Mouse (Mus musculus) yolk sac, embryonic 10.5 days (tissue): Measurements from ENCODE around the gene Dnah5.
"Not testable (repeated sequence)": the region's sequence is repeated elsewhere in the genome, so short reads cannot be mapped to it uniquely, and the experiment has no call there.

Experiments used
- DNase-seq: peaks from one replicate; pipeline ENCODE4 v3.0.0-alpha.2; 2017; ENCODE audit warnings: low spot score

The Dnah5 gene

DNA sequence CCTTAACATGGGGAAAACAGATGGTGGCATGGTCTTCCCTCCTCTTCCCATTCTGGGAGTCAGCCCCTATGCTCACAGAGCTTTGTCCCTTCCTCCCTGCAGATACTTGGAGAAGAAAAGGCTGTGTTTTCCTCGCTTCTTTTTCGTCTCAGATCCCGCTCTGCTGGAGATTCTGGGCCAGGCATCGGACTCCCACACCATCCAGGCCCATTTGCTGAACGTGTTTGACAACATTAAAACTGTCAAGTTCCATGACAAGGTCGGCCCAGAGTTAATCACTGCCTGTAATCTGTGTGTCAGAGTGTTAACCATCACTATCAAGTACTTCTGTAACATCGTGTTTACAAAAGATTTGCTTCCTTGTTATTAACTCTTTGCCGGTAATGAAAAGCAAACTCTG lies 103.6 kb downstream of the Dnah5 start:
- DNase-seq: no peak

DNA sequence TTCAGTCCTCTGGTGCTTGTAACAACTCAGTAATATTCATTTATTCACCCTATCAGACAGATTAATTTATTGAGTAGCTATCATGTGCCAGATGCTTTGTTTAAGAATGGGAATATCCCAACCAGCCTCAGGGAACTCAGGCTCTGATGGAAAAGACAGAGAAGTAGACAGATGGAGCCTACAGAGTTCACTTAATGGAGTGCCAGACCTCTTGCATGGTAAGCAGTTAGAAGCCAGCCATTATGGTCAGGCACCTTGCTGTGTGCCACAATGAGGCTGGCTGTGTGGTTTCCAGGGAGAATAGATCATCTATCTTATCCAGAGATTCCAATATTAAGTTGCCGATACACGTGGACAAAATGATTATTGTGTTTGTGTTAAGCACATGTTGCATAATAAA lies 104.3 kb downstream of the Dnah5 start:
- no peak for DNase-seq

DNA sequence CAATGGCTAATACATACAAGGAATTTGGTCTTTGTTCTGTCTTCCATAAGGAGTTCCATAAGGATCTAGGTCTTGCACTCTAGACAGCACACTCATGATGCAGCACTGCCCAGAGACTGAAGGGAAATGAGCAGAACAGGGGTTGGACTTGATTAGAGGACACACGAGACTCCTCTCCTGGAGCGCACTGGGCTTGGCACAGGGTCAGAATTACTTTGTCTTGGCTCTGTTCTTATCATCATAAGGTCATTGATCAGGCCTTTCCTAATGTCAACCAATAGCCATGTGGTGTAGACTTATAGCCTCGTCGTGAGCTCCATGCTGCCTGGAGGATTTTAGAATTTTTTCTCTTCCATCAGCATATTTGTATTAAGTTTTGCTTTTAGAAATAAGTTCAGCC lies 107.0 kb downstream of the Dnah5 start:
- DNase-seq: no peak

DNA sequence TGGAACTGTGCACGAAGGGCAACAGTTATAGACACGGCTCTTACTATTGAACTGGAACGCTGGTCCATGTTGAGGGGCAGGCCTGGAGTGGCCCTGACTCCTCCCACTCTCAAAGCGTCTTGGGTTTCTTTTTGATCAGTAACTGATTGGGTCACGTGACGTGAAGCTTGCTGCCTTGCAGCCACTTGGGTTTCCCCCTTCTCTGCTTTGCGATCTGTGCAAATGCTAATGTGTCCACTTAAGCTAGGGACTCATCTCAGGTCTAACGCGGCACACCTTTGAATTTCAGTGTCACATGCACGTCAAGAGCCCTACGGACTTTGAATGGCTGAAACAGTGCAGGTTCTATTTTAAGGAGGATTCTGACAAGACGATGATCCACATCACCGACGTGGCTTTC lies 109.9 kb downstream of the Dnah5 start:
- no peak for DNase-seq

DNA sequence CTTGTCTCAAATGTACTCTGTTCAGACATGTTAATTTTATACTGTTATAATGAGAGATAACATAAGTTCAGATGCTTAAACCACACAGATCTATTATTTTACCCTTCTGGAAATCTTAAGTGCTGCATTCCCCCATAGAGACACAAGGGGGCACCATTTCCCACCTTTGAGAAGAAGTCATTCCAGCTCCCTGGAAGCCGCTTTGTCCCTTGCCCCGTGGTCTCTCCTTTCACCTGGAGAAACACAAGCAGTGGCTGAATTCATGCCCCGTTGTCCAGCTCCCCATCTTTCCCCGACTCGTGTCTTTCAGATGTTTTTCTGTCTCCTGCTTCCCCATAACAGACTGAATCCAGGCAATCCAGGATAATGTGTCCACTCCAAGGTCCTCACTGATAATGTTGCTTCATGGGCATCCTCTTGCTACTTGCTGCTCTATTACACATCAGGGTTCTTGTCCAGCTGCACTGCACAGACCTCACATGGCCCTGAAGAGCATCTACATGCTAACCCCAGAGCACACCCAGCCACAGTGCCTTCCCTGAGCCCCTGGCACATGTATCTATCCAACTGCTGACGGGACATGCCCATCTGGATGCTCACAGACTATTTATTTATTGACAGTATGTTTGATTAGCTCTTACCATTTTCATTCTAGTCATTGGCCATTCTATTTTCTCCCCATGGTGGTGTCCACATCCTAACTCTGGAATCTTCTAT lies 112.4 kb downstream of the Dnah5 start:
- peak; percentile 27 for DNase-seq

DNA sequence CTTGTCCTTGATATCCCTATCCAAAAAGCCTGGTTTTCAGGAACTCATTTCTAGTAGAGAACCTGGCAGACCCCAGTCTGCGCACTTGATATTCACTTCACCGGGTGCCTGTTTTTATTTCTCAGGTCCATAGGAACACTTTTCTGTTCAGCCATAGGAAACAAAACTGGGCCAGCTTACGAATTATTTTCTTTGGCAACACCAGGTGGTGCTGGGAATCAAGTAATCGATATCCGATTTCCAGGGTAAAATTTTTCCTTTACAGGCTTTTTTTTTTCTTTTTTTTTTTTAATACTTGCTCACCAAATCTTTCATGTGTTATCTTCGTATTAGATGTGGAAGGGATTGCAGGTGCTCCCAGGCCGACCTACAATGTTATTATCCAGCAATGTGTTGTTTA lies 119.0 kb downstream of the Dnah5 start:
- no peak for DNase-seq

DNA sequence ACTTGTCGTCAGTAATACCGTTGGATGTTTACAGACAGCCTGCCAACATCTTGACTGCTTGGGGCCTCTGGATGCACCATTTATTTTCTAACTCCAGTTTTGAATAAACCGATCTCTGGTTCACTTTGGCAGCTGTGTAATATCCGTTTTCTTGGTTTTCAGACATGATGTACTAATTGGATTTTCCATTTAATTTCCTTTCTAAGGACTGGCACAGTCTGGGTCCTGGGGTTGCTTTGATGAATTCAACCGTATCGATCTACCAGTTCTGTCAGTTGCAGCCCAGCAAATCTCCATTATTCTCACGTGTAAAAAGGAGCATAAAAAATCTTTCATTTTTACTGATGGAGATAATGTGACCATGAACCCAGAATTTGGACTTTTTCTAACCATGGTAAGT lies 123.4 kb downstream of the Dnah5 start:
- no peak for DNase-seq

DNA sequence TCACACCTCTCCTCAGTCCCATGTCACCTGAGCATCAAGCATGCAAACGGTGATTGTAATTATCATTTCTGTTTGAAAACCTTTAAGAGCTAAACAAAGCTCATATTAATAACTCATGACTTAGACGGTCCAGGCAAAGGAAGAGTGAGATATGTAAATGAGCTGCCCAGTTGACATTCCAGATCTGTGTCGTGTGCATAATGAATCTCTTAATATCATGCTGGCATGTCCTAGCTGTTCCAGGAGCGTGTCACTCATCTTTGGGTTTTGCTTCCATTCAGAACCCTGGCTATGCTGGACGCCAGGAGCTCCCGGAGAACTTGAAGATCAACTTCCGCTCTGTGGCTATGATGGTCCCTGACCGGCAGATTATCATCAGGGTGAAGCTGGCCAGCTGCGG lies 123.9 kb downstream of the Dnah5 start:
- DNase-seq: no peak

DNA sequence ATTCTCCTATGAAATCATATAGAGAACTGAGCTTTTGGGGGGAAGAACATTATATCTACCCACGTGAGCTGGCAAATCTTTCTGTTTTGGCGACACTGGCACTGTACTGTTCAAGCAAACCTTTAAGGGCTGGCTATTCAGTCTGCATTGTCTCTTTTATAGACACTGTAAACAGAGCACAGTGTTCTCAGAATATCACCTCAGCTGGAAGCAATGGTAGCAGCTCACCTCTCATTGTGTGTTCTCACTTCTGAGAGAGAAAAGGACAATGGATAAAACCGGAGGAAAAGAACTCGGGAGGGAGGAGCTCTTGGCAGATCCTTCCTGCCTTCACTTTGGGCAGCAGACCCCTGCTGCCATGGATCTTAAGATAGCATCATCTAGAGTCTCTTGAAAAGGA lies 137.6 kb downstream of the Dnah5 start:
- no peak for DNase-seq

DNA sequence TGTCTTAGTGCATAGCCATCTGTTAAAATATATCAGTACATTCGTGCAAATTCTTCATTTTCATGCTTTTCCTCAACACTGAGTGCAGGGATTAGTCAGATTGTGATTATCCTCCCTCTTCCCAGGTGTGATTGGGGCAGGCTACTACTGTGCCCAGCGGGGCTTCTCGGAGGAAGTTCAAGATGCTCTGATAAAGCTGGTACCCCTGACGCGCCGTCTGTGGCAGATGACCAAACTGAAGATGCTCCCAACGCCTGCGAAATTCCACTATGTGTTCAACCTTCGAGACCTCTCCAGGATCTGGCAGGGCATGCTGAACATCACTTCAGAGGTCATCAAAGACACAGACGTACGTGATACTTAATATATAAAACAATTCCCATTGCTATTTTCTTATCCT lies 164.0 kb downstream of the Dnah5 start:
- no peak for DNase-seq

DNA sequence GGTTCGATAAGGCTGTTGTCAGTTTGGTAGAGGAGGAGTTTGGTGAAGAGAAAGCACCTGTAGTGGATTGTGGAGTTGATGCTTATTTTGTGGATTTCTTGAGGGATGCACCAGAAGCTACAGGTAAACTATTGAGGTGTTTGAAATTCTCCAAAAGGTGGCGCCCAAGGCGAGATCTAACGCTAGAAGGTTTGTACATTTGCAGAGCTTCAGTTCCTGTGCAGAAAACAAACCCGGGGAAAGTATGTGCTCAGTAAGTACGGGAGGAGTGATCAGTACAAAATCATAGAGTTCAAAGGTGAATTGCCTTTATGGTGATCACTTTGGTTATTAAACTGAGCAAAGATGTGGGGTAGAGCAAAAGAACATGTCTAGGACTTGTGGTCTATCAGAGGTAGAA lies 166.9 kb downstream of the Dnah5 start:
- DNase-seq: no peak

DNA sequence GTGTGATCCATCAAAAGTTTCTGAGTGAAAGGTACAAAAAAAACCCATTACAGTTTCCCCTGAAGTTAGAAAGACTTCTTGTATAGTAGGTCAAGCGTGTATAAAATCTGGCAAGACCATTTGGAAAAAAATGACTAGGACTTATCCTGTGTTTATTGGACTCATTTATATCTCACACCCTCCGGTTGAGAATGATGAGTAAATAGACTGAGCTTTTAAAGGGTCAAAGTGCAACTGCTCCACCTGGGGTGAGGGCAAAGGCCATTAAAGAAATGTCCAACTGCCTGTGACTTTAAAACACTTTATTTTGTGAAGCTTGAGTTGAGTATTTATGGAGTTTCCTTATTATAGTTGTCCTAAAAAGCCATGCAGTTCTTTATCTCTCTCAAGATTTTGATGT lies 168.0 kb downstream of the Dnah5 start:
- no peak for DNase-seq

DNA sequence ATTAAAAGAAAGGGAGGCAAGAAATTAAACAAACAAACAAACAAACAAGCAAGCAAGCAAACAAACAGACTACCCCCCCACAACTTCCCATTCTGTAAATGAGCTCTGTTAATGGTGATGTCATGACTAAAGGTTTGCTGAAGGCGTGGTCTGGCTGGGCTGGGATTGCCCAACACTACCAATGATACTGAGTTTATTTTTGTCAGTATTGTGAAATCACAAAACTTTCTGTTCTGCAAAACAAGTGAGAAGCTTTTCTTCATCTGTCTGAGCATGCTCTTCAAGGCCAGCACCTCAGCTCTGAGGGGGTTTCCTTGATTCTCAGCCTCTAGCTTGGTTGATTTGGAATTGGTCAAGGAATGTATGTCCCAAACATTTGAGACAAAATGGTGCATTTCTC lies 170.8 kb downstream of the Dnah5 start:
- peak; percentile 3 for DNase-seq

DNA sequence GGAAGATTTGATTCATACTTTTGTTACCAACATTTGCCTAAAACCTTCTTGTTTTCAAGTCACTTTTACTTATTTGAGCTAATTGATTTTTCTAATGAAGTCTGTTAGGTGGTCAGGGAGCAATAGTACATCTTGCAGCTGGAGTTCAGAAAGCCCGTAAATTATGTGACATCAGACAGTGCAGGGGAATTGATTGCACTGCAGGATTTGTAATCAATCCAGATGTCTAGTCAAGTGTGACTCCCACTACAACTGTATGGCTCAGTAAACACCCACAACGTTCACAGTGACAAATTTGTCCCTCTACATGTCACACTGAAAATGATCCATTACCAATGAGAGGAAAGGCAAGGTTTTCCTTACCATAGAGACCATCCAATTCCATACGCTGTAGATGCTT lies 177.4 kb downstream of the Dnah5 start:
- DNase-seq: no peak

DNA sequence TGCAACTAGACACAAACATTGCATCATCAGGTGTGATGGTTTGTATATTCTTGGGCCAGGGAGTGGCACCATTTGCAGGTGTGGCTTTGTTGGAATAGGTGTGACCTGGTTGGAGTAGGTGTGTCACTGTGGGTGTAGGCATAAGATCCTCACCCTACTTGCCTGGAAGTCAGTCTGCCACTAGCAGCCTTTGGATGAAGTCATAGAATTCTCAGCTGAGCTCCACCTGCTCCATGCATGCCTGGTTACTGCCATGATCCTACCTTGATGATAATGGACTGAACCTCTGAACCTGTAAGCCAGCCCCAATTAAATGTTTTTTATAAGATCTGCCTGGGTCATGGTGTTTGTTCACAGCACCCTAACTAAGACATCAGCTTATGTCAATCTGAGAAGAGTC lies 190.2 kb downstream of the Dnah5 start:
- not testable (repeated sequence) for DNase-seq

DNA sequence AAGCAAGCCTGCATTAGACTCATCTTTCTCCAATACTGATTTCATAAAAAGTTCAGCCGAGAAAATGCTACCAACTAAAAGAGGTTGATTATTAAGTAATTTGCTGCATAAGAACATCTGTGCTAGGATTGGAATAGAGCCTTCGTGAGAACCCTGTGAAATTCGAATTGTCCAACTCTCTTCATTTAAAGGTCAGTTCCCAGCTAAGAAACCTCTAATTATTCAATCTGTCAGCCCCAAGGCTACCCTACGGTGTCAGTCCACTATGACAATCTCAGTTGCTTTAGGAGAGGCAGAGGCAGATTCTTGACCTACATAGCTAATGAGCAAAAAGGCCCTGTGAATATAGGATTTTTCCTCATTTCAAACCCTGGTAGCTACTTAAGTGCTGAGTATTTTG lies 191.9 kb downstream of the Dnah5 start:
- no peak for DNase-seq

DNA sequence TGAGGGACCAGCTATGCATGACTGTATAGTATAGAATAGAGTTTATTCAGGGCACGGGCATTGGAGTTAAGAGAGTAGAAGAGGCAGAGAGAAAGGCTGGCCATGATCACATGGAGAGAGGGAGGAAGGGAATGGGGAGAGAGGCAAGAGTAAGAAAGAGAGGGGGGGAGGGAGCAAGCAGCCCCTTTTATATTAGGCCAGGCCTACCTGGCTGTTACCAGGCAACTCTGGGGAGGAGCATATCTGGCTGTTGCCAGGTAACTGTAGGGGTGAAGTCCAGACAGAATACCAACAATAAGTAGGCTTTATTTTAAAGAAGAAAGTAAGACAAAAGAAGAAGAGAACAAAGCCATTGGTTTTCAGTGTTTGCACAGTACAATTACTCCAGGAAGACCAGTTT lies 194.9 kb downstream of the Dnah5 start:
- no peak for DNase-seq

DNA sequence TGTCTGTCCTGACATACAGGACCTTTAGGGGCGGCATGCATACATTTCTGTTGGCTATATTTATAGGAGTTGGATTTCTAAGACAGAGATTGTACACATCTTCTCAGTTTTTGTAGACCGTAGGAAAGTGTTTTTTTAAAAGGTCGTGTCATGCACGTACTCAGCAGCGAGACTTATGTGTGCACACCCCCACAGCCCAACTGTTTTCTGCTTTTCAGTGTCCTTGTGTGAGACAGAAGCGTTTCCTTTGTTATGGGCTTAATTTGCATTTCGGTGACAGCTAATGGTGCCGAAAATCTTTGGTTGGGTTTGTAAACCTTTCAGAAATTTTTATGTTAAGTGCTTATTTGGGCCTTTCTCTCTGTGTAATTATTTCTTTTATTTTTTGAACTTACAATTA lies 195.7 kb downstream of the Dnah5 start:
- DNase-seq: no peak

DNA sequence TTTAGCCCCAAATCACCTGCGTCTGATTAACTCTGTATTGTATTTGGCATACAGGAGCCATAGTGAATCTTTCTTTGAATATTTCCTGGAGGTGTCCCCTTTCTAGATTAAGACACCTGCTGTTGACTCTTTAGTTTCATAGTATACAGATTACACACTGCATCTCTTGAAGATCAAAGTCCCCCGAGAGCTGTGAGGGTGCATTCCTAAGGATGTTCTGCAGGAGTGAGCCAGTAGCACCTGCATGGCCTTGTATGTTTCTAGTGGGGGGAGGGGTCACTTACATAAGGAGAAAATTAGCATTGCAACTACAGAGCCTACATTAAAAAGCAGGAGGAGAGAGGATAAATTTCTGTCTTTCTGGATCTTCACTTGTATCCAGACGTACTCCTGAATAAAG lies 201.1 kb downstream of the Dnah5 start:
- DNase-seq: no peak

DNA sequence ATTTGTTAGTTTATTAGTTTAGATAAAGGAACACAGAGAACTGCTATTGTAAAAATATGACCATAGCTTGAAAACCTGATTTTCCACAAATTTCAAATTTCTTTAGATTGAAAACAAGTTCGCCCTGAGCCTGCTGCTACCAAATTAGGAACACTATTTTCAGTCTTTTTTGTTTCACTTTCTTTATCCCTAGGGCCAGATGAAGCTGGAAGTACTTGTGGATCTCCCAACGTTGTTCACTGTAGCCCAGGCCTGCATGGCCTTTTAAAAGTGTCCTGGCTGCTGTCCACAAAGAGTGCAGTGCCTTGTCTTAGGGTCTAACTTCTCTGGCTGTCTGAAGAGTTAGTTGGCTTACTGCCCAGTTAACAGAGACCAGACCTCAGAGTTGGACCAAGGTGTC lies 201.6 kb downstream of the Dnah5 start:
- DNase-seq: no peak

DNA sequence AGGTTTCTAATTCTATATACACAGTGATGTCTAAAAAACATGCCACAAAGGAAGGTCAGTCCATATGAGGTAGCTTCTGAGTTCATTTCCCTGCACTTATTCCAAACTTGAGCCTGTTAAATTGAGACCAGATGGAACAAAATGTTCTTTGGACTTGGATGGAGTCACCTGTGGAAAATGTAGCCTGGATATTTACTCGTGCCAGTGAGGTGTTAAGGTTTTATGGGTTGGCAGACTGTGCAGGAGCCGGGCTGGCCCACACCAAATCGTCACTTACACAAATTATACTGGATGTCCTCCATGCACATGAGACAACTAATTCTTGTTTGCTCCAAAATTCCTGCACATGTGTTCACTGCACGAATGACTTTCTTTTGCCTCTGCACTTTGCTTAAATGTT lies 236.2 kb downstream of the Dnah5 start:
- DNase-seq: no peak

DNA sequence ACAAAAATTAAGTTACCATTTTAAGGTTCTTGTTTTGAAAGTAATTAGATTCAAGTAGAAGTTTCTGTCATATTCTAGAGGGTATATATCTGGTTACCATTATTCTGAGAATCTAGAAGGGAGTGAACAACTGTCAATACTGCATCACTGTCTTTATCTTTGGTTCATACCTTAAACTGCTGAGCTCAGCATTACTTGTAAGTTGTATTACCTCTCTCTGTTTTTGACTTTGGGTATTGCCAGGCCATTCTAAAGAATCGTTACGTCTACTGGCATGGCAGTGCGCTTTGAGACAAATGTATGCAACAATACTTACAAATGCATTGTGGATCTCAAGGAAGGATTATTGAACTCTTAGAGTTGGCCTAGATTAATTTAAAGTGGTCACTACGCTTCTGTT lies 240.9 kb downstream of the Dnah5 start:
- no peak for DNase-seq

DNA sequence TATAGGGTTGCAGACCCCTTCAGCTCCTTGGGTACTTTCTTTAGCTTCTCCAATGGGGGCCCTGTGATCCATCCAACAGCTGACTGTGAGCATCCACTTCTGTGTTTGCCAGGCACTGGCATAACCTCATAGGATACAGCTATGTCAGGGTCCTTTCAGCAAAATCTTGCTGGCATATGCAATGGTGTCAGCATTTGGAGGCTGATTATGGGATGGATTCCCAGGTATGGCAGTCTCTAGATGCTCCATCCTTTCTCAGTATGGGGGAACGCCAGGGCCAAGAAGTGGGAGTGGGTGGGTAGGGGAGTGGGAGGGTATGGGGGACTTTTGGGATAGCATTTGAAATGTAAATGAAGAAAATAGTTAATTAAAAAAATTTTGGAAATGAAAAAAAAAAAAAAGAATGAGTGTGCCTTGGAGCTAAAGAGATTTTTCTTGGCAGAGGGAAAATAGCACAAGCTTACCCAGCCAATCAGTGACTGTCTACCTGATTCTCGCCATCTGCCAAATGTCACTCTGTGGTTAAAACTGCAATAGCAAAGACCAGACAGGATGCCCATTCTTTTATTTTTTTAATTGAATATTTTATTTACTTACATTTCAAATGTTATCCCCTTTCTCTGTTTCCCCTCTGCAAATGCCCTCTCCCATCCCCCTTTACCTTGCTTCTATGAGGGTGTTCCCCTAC lies 257.7 kb downstream of the Dnah5 start:
- DNase-seq: not testable (repeated sequence)

DNA sequence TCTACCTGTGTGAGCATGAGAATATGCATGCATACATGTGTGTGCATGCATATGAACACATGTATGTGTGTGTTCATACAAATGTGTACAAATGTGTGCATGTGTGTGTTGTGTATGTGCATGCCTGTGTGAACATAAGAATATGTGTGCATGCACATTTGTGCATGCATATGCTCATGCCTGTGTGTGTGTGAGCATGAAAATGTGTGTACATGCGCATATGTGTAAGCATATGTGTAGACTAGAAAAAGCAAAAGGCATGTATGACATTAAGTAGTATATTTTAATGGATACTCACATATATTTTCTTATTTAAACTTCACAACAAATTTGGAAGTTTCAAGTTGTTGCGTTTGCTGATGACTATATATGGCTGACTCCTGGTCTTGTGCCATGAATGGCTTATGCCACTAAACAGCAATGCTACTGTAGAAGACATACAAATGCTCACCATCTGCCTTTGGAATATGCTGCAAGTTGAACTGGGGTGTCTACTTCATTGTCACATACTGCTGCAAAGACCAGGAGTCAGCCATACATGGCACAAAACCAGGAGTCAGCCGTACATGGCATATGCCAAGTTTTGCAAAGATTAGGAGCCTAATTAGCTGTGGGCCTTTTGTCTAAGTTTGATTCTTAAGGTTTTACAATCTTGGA lies 263.2 kb downstream of the Dnah5 start:
- DNase-seq: no peak
